Mouse (Mus musculus): ENCODE data around the gene Kdm5c. TPM values are rescaled to one million over a fixed set of nuclear protein-coding genes. Genes with fewer than 3 reads are reported as not detected.
"Not testable (repeated sequence)": the region's sequence is repeated elsewhere in the genome, so short reads cannot be mapped to it uniquely, and the experiment has no call there.

Gene Kdm5c
- total RNA-seq, 2 experiments from 2014 or later, result 29.7 to 55.0 TPM

DNA sequence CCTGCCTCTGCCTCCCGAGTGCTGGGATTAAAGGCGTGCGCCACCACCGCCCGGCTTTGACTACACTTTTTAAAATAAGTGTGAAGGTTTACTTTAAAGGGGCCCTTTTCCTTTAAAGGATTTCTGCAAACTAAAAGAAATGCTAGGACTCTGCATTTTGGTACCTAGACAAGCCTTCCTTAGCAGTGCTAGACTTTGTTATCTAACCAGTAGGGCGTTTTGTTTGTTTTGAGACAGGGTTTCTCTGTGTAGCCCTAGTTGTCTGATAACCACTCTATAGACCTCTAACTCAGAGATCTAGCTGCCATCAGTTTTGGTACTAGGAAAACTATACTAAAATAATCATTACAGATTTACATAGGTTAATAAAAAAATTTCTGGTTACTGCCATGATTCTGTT, 46.6 kb downstream of the Kdm5c start:
- DNase-seq (ENCODE audit: low spot score), result no peak

DNA sequence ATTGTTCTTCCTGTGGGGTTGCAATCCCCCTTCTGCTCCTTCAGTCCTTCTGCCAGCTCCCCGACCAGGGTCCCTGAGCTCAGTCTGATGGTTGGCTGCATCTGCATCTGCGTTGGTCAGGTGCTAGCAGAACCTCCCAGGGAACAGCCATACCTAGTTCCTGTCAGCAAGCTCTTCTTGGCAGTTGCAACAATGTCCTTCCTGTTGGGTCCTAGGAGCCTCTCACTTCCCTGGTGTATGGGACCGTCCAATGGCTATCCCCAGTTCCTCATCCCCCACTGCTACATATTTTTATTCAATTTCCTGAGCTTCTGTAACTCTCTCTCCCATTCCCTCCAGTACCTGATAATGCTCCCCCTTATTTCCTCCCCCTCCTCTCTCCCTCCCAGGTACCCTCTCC, 51.9 kb downstream of the Kdm5c start:
- intact Hi-C loops (cut with DNase I), result no loop called here
- DNase-seq (ENCODE audit: low spot score), result no peak

More for the DNA sequence above, 46.6 kb downstream of the Kdm5c start:
- intact Hi-C loops (cut with DNase I), result no loop called here

DNA sequence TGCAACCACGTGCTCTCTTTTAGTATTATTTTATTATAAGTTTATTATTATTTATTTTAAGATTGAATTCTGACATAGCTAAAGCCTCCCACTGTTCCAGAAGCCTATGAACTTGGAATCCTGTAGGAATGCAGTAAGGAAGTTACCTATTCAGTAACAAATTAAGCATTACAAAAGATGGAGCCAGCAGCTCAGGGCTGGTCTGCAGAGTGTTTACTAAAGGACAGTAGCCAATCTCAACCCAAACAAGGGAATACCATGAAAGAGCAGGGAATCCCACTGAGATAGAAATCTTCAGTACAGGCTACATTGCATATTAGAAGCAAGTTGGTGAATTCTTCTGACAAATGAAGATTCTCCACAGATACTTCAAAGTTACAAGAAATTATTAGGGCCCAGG, 54.2 kb downstream of the Kdm5c start:
- DNase-seq (ENCODE audit: low spot score); intact Hi-C loops (cut with DNase I): not testable (repeated sequence)

- intact Hi-C loops (cut with DNase I), result loop anchor here (5.0 kb wide), 1 partner anchor 129 kb away; no protein-coding TSS in a partner anchor
- DNase-seq (ENCODE audit: low spot score), result no peak
Measured at GRCm38 (mm10) chrX:152306224-152306623, 73.4 kb downstream of the Kdm5c start.

GRCm38 (mm10) chrX:152307371-152307770, 74.6 kb downstream of the Kdm5c start:
- intact Hi-C loops (cut with DNase I), result loop anchor here (5.0 kb wide), 1 partner anchor 130 kb away; no protein-coding TSS in a partner anchor
- no peak for DNase-seq (ENCODE audit: low spot score)

DNA sequence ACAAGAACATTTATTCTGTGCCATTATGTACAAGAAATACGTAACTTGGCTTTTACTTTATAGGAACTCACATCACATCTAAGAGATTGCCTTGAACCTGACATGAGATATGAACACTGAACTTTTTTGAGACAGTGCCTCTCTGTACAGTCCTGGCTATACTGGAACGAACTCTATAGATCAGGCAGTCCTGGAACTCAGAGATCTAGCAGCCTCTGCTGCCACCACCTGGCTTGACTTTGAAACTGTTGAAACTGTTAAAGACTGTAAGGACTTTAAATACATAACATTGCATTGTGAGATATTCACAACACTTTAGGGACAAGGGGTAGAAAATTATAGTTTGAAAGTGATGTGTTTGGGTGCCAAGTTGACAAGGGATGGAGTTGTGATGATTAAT, 75.1 kb downstream of the Kdm5c start:
- intact Hi-C loops (cut with DNase I), result loop anchor here (5.0 kb wide), 1 partner anchor 131 kb away; no protein-coding TSS in a partner anchor
- no peak for DNase-seq (ENCODE audit: low spot score)

- intact Hi-C loops (cut with DNase I), result no loop called here
- DNase-seq (ENCODE audit: low spot score), result no peak
Measured at GRCm38 (mm10) chrX:152320535-152320934, 87.7 kb downstream of the Kdm5c start.

DNA sequence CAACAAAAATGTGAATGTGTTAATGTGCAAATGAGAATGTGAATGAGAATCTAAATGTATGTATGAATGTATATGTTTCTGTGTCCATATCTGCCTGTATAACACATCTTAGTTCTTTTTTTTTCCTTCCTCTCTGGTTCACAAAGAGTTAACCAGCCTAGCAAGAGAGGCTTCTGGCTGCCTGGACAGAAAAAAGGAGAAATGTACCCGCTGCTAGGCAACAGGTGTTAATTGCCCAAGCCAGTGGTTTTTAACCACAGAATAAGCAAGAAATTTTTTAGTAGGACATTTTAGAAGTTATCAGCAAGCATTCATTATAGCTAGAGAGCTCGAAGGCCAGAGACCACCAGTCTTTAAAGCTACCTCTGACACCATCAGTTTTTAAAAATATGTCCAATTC, 90.0 kb downstream of the Kdm5c start:
- no peak for DNase-seq (ENCODE audit: low spot score)
- intact Hi-C loops (cut with DNase I), result no loop called here

GRCm38 (mm10) chrX:152323584-152323983, 90.8 kb downstream of the Kdm5c start:
- intact Hi-C loops (cut with DNase I), result no loop called here
- no peak for DNase-seq (ENCODE audit: low spot score)

Other genes with a start within 250 kb of the Kdm5c start
- gene Hsd17b10, start 231.2 kb upstream of the Kdm5c start, total RNA-seq (2021), result 100 to 1,000 TPM; 218 to 235 TPM
- under 1 TPM; 0.34 to 0.39 TPM for gene Ribc1, start 216.7 kb upstream of the Kdm5c start, total RNA-seq (2021)
- 10 to 100 TPM; 25.1 to 26.8 TPM for gene Smc1a, start 216.6 kb upstream of the Kdm5c start, total RNA-seq (2021)
- 10 to 100 TPM; 80.6 to 80.7 TPM for gene Iqsec2, start 88.8 kb upstream of the Kdm5c start, total RNA-seq (2021)
- 1 to 10 TPM; 3.0 to 3.7 TPM for gene Kantr, start 94.5 kb downstream of the Kdm5c start, total RNA-seq (2021)
- 10 to 100 TPM in 1 of 2 experiments, 1 to 10 TPM in 1; 7.2 to 10.5 TPM for gene Tspyl2, start 109.4 kb downstream of the Kdm5c start, total RNA-seq (2021)
- 1 to 10 TPM in 1 of 2 experiments, under 1 TPM in 1; 0.68 to 1.3 TPM for gene Gpr173, start 135.7 kb downstream of the Kdm5c start, total RNA-seq (2021)

Data from heart, postnatal 25 days (tissue).